Mouse (Mus musculus): ENCODE data around the gene Olfr1016. TPM values are rescaled to one million over a fixed set of nuclear protein-coding genes. Genes with fewer than 3 reads are reported as not detected.

Olfr1016 gene
- not detected for total RNA-seq (2021)
- long read RNA-seq, experiment 1, result 0 reads
- long read RNA-seq, experiment 2, result 0 reads

GRCm38 (mm10) chr2:85802444-85802843 lies at the start of gene Olfr1016:
Gene Olfr1016, minus strand, starts transcription at chr2:85802544.
- no peak for DNase-seq (ENCODE audit: low spot score in 2 of 2)

- no peak for DNase-seq (ENCODE audit: low spot score in 2 of 2)
These were observed 44.4 kb upstream of the Olfr1016 start, which contains the start of gene Olfr1020 for GRCm38 (mm10) chr2:85846730-85847129. Gene Olfr1020, plus strand, starts transcription at chr2:85847030.

GRCm38 (mm10) chr2:85845383-85845782 lies 43.0 kb upstream of the Olfr1016 start, which contains the start of gene Olfr1019:
Gene Olfr1019, minus strand, starts transcription at chr2:85845483.
- no peak for DNase-seq (ENCODE audit: low spot score in 2 of 2)

- no peak for DNase-seq (ENCODE audit: low spot score in 2 of 2)
These were observed 15.8 kb upstream of the Olfr1016 start, which contains the start of gene Olfr1018 for GRCm38 (mm10) chr2:85818179-85818578. Gene Olfr1018, plus strand, starts transcription at chr2:85818479.

GRCm38 (mm10) chr2:85804501-85804900 lies 2.2 kb upstream of the Olfr1016 start:
- no peak for DNase-seq (ENCODE audit: low spot score in 2 of 2)

- no peak for DNase-seq (ENCODE audit: low spot score in 2 of 2)
These were observed 10.0 kb downstream of the Olfr1016 start for GRCm38 (mm10) chr2:85792331-85792730.

GRCm38 (mm10) chr2:85781717-85782116 lies 20.6 kb downstream of the Olfr1016 start, which contains the start of gene Olfr1015:
Gene Olfr1015, plus strand, starts transcription at chr2:85782017.
- no peak for DNase-seq (ENCODE audit: low spot score in 2 of 2)

GRCm38 (mm10) chr2:85772413-85772812 lies 29.9 kb downstream of the Olfr1016 start, which contains the start of gene Olfr1014:
Gene Olfr1014, plus strand, starts transcription at chr2:85772713.
- no peak for DNase-seq (ENCODE audit: low spot score in 2 of 2)

- no peak for DNase-seq (ENCODE audit: low spot score in 2 of 2)
These were observed 35.5 kb downstream of the Olfr1016 start, which contains the start of gene Olfr1013 for GRCm38 (mm10) chr2:85766798-85767197. Gene Olfr1013, plus strand, starts transcription at chr2:85767098.

- DNase-seq (ENCODE audit: low spot score in 2 of 2), result no peak
These were observed 39.7 kb downstream of the Olfr1016 start, which contains the start of gene Olfr1012 for GRCm38 (mm10) chr2:85762666-85763065. Gene Olfr1012, minus strand, starts transcription at chr2:85762766.

- DNase-seq (ENCODE audit: low spot score in 2 of 2), result no peak
These were observed 48.5 kb downstream of the Olfr1016 start for GRCm38 (mm10) chr2:85753822-85754221.

Other genes with a start within 250 kb of the Olfr1016 start
- not detected for gene Olfr996, start 223.3 kb downstream of the Olfr1016 start, total RNA-seq (2021)
- not detected for gene Olfr998, start 213.6 kb downstream of the Olfr1016 start, total RNA-seq (2021)
- not detected for gene Olfr1000, start 190.6 kb downstream of the Olfr1016 start, total RNA-seq (2021)
- gene Olfr1002, start 151.8 kb downstream of the Olfr1016 start, total RNA-seq (2021), result not detected
- gene Olfr154, start 138.1 kb downstream of the Olfr1016 start, total RNA-seq (2021), result not detected
- gene Olfr1006, start 123.8 kb downstream of the Olfr1016 start, total RNA-seq (2021), result not detected
- not detected for gene Olfr1008, start 113.1 kb downstream of the Olfr1016 start, total RNA-seq (2021)
- gene Olfr1009, start 87.1 kb downstream of the Olfr1016 start, total RNA-seq (2021), result under 1 TPM in 1 of 2 experiments, not detected in 1; 0.11 TPM
- not detected for gene Olfr1012, start 39.8 kb downstream of the Olfr1016 start, total RNA-seq (2021)
- not detected for gene Olfr1013, start 35.4 kb downstream of the Olfr1016 start, total RNA-seq (2021)
- gene Olfr1014, start 29.8 kb downstream of the Olfr1016 start, total RNA-seq (2021), result not detected
- not detected for gene Olfr1015, start 20.5 kb downstream of the Olfr1016 start, total RNA-seq (2021)
- gene Olfr1018, start 15.9 kb upstream of the Olfr1016 start, total RNA-seq (2021), result not detected
- gene Olfr1019, start 42.9 kb upstream of the Olfr1016 start, total RNA-seq (2021), result not detected
- not detected for gene Olfr1020, start 44.5 kb upstream of the Olfr1016 start, total RNA-seq (2021)
- not detected for gene Olfr1022, start 66.0 kb upstream of the Olfr1016 start, total RNA-seq (2021)
- not detected for gene Olfr1023, start 83.1 kb upstream of the Olfr1016 start, total RNA-seq (2021)
- not detected for gene Olfr1024, start 102.5 kb upstream of the Olfr1016 start, total RNA-seq (2021)
- gene Olfr1025-ps1, start 112.6 kb upstream of the Olfr1016 start, total RNA-seq (2021), result not detected
- gene Olfr1026, start 119.0 kb upstream of the Olfr1016 start, total RNA-seq (2021), result not detected
- not detected for gene Olfr1028, start 147.9 kb upstream of the Olfr1016 start, total RNA-seq (2021)
- not detected for gene Olfr1029, start 171.4 kb upstream of the Olfr1016 start, total RNA-seq (2021)
- not detected for gene Olfr1030, start 176.7 kb upstream of the Olfr1016 start, total RNA-seq (2021)
- gene Olfr1031, start 187.8 kb upstream of the Olfr1016 start, total RNA-seq (2021), result not detected
- not detected for gene Olfr1032, start 203.0 kb upstream of the Olfr1016 start, total RNA-seq (2021)
- gene Olfr1033, start 218.1 kb upstream of the Olfr1016 start, total RNA-seq (2021), result 1 to 10 TPM; 3.2 to 6.0 TPM
- under 1 TPM; 0.11 to 0.31 TPM for gene Olfr1034, start 243.3 kb upstream of the Olfr1016 start, total RNA-seq (2021)